Mouse (Mus musculus) heart, postnatal 0 days (tissue): ENCODE results near the gene Ocel1. TPM values are rescaled to one million over a fixed set of nuclear protein-coding genes. Genes with fewer than 3 reads are reported as not detected.
A peak's percentile ranks its signal among the peaks of the same experiment; 100 is the strongest.

ENCODE experiments used
- ATAC-seq: fragments of 200-750 bp; cut with Nextera tagmentation; 2 replicates; pipeline ENCODE4 v1.8.0; 2017; ENCODE audit warnings: low read depth, moderate number of reproducible peaks, moderate library complexity; ENCODE audit not compliant: insufficient read depth
- DNase-seq: peaks from one replicate; pipeline ENCODE4 v3.0.0-alpha.2; 2016; ENCODE audit warnings: low spot score
- H3K27ac ChIP-seq: fragments of 300-500 bp; sonication (generic); 2 replicates; pipeline ENCODE4 v1.5.1; 2014; ENCODE audit warnings: low read depth, mild to moderate bottlenecking
- H3K27me3 ChIP-seq: fragments of 300-500 bp; sonication (generic); 2 replicates; pipeline ENCODE4 v1.6.1; 2014; ENCODE audit warnings: low read length, mixed read lengths; ENCODE audit not compliant: control insufficient read depth, insufficient read depth
- H3K36me3 ChIP-seq: fragments of 300-500 bp; sonication (generic); replicated peaks from 2 replicates; pipeline ENCODE4 v1.6.1; 2014; ENCODE audit warnings: low read length, mixed read lengths; ENCODE audit not compliant: control insufficient read depth, insufficient read depth
- H3K4me1 ChIP-seq: fragments of 300-500 bp; sonication (generic); 2 replicates; pipeline ENCODE4 v1.6.1; 2014; ENCODE audit warnings: antibody characterized with exemption; ENCODE audit not compliant: control insufficient read depth, insufficient read depth
- H3K4me2 ChIP-seq: fragments of 300-500 bp; sonication (generic); 2 replicates; pipeline ENCODE4 v1.6.1; 2014; ENCODE audit warnings: low read depth, mild to moderate bottlenecking, low read length, moderate library complexity
- H3K4me3 ChIP-seq: fragments of 300-500 bp; sonication (generic); 2 replicates; pipeline ENCODE4 v1.5.1; 2014; ENCODE audit warnings: low read depth, low read length
- H3K9ac ChIP-seq: fragments of 300-500 bp; sonication (generic); replicated peaks from 2 replicates; pipeline ENCODE4 v1.6.1; 2014; ENCODE audit warnings: low read depth, low read length, mixed read lengths
- H3K9me3 ChIP-seq: fragments of 300-500 bp; sonication (generic); replicated peaks from 2 replicates; pipeline ENCODE4 v1.6.1; 2016; ENCODE audit warnings: low read length; ENCODE audit not compliant: control insufficient read depth
- CTCF ChIP-seq: IDR thresholded peaks from 2 replicates; pipeline ENCODE4 v1.5.1; 2016; ENCODE audit warnings: antibody characterized with exemption, control low read depth, low read depth
- EP300 ChIP-seq: IDR thresholded peaks from 2 replicates; pipeline ENCODE4 v1.6.1; 2016; ENCODE audit warnings: antibody characterized with exemption, low read depth
- WGBS: fragments of 180-500 bp; shearing (Covaris S2); extraction: QIAGEN DNeasy Blood & Tissue Kit; methylation state at CpG from one replicate; pipeline ENCODE4 v1.1.7; 2014; 5-methylcytosine and 5-hydroxymethylcytosine counted together
- polyA plus RNA-seq: library from polyadenylated mRNA; unstranded; fragments of >200 nt; fragmentation: Nextera tagmentation; extraction: Ambion mirVana; gene quantifications from 2 replicates; pipeline ENCODE4 v1.2.1, GENCODE M21; 2015
- total RNA-seq: library from RNA; depleted of rRNA; stranded (reverse); fragments of >200 nt; gene quantifications from 2 replicates; pipeline ENCODE4 v1.2.3, GENCODE M21; 2014; ENCODE audit warnings: low replicate concordance

The Ocel1 gene
- total and polyA plus RNA-seq, 2 experiments from 2014 or later = 5.7 to 10.6 TPM

DNA sequence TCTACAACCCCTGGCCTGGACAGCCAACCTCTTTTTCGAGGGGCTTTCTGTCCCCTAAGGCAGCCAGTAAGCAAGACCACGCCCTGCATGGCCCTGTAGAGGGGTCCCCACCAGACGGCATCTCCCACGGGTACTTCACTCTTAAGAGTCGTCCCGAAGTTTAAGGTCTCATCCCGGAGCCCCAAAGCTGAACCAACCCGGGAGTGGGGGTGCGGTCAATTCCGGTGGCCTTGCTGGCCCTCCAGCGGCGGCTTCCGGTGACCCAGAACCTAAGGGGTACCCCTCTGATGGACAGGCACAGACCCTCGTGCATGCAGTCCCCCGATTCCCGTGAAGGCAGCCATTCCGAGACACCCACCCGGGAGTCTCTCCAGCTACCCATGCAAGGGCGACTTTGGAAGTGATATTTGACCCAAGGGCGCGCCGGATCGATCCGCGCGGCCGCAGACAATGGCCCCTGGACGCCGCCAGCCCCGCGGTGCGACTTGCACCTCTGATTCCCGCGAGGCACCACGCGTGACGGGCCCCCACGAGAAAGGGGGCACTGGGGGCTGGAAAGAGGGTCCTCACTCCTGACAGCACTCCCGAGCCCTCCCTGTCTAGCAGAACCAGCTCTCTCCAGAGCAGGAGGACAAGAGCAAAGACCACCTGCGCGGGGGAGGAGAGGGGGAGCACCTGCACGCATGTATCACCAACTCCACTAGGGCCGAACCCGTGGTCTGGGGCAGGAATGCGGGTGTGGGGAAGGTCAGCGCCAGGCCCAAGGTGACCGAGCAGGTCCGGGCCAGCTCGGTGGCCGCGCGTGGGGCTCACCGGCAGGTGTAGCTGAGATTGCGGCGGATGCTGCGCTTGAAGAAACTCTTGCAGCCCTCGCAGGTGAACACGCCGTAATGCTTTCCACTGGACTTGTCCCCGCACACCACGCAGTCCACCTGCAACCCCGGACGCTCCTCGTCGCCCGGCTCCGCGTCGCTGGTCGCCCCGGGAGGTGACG is 9.4 kb downstream of the Ocel1 start:
- no peak for TF ChIP-seq CTCF
- TF ChIP-seq EP300 = no peak
- 2% methylated on average over 72 of the region's 72 CpGs for WGBS
- no peak for DNase-seq
- Histone ChIP-seq H3K27ac (peak overlapping the region; percentile 90), H3K9ac (peak overlapping the region; percentile 80), H3K4me1 (peaks cover 29% of the 10 kb centered on the region), H3K36me3 (peaks cover 14% of the 10 kb centered on the region), H3K9me3 (no peaks in the 10 kb centered on the region), H3K4me2 (peak overlapping the region; percentile 100), H3K27me3 (no peaks in the 10 kb centered on the region), H3K4me3 (peak overlapping the region; percentile 93)
- no peak for ATAC-seq

DNA sequence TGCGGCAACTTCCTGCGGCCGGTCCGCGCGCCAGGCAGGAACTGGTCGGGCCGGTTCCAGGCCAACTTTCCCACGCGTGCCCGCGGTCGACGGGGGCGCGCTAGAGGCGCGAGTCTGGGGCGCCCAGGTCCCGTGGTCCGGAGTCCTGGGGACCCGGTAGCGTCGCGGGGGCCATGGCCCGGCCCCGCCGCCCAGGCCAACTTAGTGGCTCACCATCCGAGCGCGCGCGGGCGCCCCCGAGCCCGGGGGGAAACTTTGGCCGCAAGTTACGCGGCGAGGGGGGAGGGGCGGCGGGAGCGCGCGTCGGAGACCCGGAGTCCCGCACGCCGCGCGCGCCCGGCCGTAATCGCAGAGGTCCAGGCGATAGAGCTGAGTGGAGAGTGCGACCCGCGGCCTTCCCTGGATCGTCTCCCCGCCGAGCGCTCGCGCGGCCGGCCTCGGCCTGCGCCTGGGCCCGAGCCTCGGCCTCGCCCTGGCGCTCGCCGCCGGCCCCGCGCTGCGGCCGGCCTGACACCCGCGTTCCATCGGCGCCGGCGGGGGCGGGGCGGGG is 10.4 kb downstream of the Ocel1 start, which contains the start of gene Nr2f6:
Gene Nr2f6, minus strand, starts transcription at position 540 of the 550 bp plus-strand sequence.
- Histone ChIP-seq H3K4me1 (peaks cover 19% of the 10 kb centered on the region), H3K27ac (peak within 1 kb of the TSS; percentile 90), H3K4me3 (peak within 1 kb of the TSS; percentile 93), H3K36me3 (peaks cover 9% of the 10 kb centered on the region; the same call in 1 of the 2 replicates), H3K9me3 (no peaks in the 10 kb centered on the region), H3K4me2 (peak within 1 kb of the TSS; percentile 100), H3K9ac (peak within 1 kb of the TSS; percentile 80), H3K27me3 (no peaks in the 10 kb centered on the region)
- no peak for DNase-seq
- TF ChIP-seq CTCF (no peak), EP300 (0 out of 2 replicates have a peak, but pooled peaks have one; percentile 14)
- ATAC-seq = peak; percentile 54
- under 1% methylated on average over 57 of the region's 89 CpGs for whole genome bisulfite sequencing

DNA sequence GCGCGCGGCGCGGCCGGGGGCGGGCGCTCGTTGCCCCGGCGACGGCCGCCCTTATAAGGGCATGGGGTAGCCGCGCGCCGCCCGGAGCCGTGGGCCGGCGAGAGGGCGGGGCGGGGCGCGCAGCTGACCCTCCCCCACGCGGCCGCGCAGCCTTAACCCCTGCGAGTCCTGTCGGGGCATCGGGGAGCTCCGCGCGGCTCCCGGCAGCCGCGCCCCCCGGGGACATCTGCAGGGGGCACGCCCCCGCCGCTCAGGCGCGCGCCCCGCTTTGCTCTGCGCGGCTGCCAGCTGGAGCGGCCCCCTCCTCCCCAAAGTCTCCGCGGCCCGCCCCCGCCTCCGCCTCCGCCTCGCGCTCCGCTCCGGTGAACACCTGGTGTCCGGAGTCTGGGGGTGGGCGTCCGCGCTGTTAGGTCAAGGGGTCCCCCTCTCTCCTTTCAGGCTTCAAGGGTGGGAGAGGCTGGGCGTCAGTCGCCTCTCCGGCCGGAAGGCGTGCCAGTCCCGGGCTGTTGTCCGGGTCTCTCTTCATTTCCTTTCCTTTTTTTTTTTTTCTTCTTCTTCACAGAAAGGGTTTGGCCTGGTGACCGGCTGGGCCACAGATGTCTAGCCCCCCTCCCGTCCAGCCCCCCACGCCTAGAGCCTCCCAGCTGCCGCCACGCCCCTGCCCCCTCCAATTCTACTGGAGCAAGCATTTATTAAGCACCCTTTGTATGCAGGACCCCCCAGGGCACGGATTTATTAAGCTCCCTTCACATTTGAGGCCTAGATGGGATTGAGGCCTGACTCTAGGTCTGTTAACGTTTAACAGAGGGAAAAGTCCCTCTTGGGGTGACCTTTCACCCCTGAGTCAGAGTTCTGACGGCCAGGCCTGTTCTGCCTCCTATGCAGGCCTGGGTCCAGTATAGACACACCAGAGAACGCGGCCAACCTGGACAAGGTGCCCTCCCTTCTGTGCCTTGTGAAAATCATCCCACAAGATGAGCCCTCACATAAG is 11.2 kb downstream of the Ocel1 start:
- Histone ChIP-seq H3K9me3 (no peaks in the 10 kb centered on the region), H3K4me1 (peaks cover 15% of the 10 kb centered on the region), H3K27ac (peak overlapping the region; percentile 90), H3K27me3 (no peaks in the 10 kb centered on the region), H3K4me3 (peak overlapping the region; percentile 93), H3K9ac (peak overlapping the region; percentile 80), H3K4me2 (peak overlapping the region; percentile 100), H3K36me3 (peaks cover 9% of the 10 kb centered on the region; the same call in 1 of the 2 replicates)
- WGBS = 6% methylated on average over 43 of the region's 80 CpGs
- ATAC-seq (peak; percentile 91), DNase-seq (peak; percentile 80)
- no peak for TF ChIP-seq CTCF
- no peak; the same call in 1 of the 2 replicates for TF ChIP-seq EP300

DNA sequence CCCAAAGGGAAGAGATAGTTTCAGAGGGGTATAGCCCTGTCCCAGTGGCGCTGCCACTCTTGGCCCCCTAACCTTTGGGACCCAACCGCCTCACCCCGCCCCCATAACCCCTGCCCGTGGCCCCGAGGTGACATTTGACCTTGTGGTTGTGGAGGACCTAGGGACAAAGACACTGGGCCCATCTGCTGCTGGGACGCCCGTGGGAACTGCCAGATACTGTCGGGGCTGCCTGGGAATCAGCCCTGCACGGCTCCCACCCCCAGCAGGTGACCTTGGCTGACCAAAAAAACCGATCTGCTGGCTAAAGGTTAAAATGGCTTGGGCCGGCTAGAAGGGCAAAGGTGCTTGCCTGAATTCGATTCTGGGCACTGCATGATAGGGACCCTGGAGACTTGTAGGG is 12.3 kb downstream of the Ocel1 start:
- peaks cover 15% of the 10 kb centered on the region for H3K4me1 ChIP-seq
- TF ChIP-seq CTCF = no peak
- no peak for TF ChIP-seq EP300
- no peaks in the 10 kb centered on the region for H3K9me3 ChIP-seq
- H3K36me3 ChIP-seq = peaks cover under 1% of the 10 kb centered on the region; the same call in 1 of the 2 replicates
- no peak overlapping the region for H3K4me3 ChIP-seq
- DNase-seq (no peak), ATAC-seq (no peak)
- H3K9ac ChIP-seq = no peak overlapping the region
- H3K4me2 ChIP-seq = no peak overlapping the region
- no peaks in the 10 kb centered on the region for H3K27me3 ChIP-seq
- 51% methylated on average over 12 of the region's 12 CpGs for WGBS
- H3K27ac ChIP-seq = no peak overlapping the region

DNA sequence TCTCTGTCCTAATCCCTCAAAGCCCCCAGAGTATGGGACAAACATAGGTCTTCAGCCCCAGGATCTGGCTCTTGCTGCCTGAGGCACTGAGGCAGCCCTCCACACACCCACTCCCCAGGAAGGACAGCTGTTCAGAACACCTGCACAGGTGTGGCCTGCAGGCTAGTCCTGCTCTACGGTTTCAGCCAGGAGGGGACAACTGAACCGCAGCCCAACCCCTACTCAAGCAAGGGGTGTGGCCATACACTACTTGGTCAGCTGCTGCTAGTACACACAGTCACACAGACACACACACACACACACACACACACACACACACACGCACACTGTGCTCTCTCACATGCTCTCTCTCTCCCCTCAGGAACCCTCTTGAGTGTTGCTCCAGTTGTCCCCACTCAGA is 12.8 kb downstream of the Ocel1 start:
- no peaks in the 10 kb centered on the region for H3K36me3 ChIP-seq
- TF ChIP-seq EP300 (no peak), CTCF (no peak)
- no peaks in the 10 kb centered on the region for H3K9me3 ChIP-seq
- H3K27ac ChIP-seq = no peak overlapping the region
- no peaks in the 10 kb centered on the region for H3K27me3 ChIP-seq
- DNase-seq = no peak
- no peak overlapping the region for H3K9ac ChIP-seq
- no peak overlapping the region for H3K4me2 ChIP-seq
- H3K4me3 ChIP-seq = no peak overlapping the region
- peaks cover 15% of the 10 kb centered on the region for H3K4me1 ChIP-seq
- no peak for ATAC-seq
- 73% methylated on average over 3 of the region's 3 CpGs for WGBS
